Mouse (Mus musculus) midbrain, embryonic 11.5 days (tissue): ENCODE measurements at regions not wholly inside any gene's neighbourhood (a gene's known extent, or its start where the extent isn't known, plus 50 kb on each side); places are given as distances from the start of the nearest gene placed in this dataset.
A peak's percentile ranks its signal among the peaks of the same experiment; 100 is the strongest.

Experiments used
- ATAC-seq: fragments of 200-750 bp; cut with Nextera tagmentation; 2 replicates; pipeline ENCODE4 v1.8.0; 2017; ENCODE audit warnings: moderate TSS enrichment, moderate library complexity; ENCODE audit not compliant: low FRiP score
- DNase-seq: peaks from one replicate; pipeline ENCODE4 v3.0.0; 2015; ENCODE audit warnings: low spot score; ENCODE audit errors: missing footprints
- H3K27ac ChIP-seq: fragments of 300-500 bp; sonication (generic); 2 replicates; pipeline ENCODE4 v1.5.1; 2014; ENCODE audit warnings: low read depth, low read length
- H3K27me3 ChIP-seq: fragments of 300-500 bp; sonication (generic); 2 replicates; pipeline ENCODE4 v1.6.1; 2014; ENCODE audit warnings: mild to moderate bottlenecking, low read length, moderate library complexity, mixed read lengths; ENCODE audit not compliant: control insufficient read depth, insufficient read depth
- H3K36me3 ChIP-seq: fragments of 300-500 bp; sonication (generic); 2 replicates; pipeline ENCODE4 v1.6.1; 2014; ENCODE audit warnings: mild to moderate bottlenecking, low read length, moderate library complexity, mixed read lengths; ENCODE audit not compliant: control insufficient read depth, insufficient read depth
- H3K4me1 ChIP-seq: fragments of 300-500 bp; sonication (generic); 2 replicates; pipeline ENCODE4 v1.6.1; 2014; ENCODE audit warnings: low read length; ENCODE audit not compliant: control insufficient read depth, insufficient read depth
- H3K4me2 ChIP-seq: fragments of 300-500 bp; sonication (generic); 2 replicates; pipeline ENCODE4 v1.6.1; 2014; ENCODE audit warnings: mild to moderate bottlenecking, moderate library complexity
- H3K4me3 ChIP-seq: fragments of 300-500 bp; sonication (generic); 2 replicates; pipeline ENCODE4 v1.5.1; 2014; ENCODE audit warnings: low read depth, low read length
- H3K9ac ChIP-seq: fragments of 300-500 bp; sonication (generic); 2 replicates; pipeline ENCODE4 v1.6.1; 2014; ENCODE audit warnings: low read length
- H3K9me3 ChIP-seq: fragments of 300-500 bp; sonication (generic); 2 replicates; pipeline ENCODE4 v1.6.1; 2016; ENCODE audit warnings: low read length; ENCODE audit not compliant: control insufficient read depth
- WGBS: fragments of 180-500 bp; shearing (Covaris S2); extraction: QIAGEN DNeasy Blood & Tissue Kit; methylation state at CpG from one replicate; pipeline ENCODE4 v1.1.7; 2014; 5-methylcytosine and 5-hydroxymethylcytosine counted together

- Histone ChIP-seq H3K36me3 (no peaks in the 10 kb centered on the region), H3K4me1 (no peaks in the 10 kb centered on the region), H3K27me3 (no peaks in the 10 kb centered on the region), H3K4me3 (no peak overlapping the region), H3K4me2 (no peak overlapping the region), H3K27ac (no peak overlapping the region), H3K9ac (no peak overlapping the region), H3K9me3 (no peaks in the 10 kb centered on the region)
- ATAC-seq: no peak
- peak; percentile 69 for DNase-seq
Observed at GRCm38 (mm10) chr1:193536552-193536951, 166.5 kb upstream of the Camk1g start.

DNA sequence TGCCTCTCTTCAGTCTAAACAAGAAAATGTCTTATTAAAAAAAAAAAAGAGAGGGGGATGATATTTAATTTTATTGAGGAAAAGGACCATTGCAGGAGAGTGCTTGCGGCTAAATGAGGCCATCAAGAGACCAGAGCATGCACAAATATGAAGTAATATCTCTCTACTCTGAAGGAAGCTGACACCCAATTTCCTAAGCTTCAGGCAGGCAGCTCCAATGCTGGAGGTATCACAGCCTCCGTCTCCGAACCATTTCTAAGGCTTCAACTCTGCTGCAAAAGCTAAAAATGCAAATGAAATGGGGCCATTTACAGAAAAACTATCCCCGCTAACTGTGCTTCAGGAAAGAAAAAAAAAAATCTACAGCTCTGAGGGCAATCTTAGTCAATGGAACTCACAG lies 164.4 kb upstream of the Camk1g start:
- peak; percentile 57 for DNase-seq
- Histone ChIP-seq H3K36me3 (no peaks in the 10 kb centered on the region), H3K27ac (no peak overlapping the region), H3K4me1 (no peaks in the 10 kb centered on the region), H3K4me2 (no peak overlapping the region), H3K9ac (no peak overlapping the region), H3K27me3 (no peaks in the 10 kb centered on the region), H3K4me3 (no peak overlapping the region), H3K9me3 (no peaks in the 10 kb centered on the region)
- WGBS: 83% methylated on average over 4 of the region's 4 CpGs
- no peak for ATAC-seq

GRCm38 (mm10) chr1:193526501-193526900 lies 156.4 kb upstream of the Camk1g start:
- H3K9me3 ChIP-seq: no peaks in the 10 kb centered on the region

DNA sequence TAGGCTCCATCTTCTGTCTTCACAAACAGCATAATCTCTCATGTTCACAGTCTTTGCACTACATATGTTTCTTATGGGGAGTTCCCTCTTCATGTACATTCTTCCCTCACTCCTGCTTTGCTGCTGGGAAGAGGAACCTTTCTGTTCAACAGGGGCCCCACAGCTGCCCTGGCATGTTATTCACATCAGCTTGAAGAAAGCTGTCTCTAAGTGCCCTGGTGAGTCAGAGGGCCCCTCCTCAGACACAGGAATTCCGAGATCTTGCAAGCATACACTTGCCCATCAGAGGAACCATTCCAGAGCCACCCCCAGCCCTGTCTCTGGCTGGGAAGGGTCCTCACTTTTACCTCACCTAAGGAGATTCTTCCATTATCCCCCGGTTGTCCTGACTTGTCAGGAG lies 151.9 kb upstream of the Camk1g start:
- ATAC-seq (no peak), DNase-seq (peak; percentile 10)
- no peaks in the 10 kb centered on the region for H3K4me1 ChIP-seq
- WGBS: 80% methylated on average over 2 of the region's 2 CpGs
- H3K36me3 ChIP-seq: no peaks in the 10 kb centered on the region
- H3K9ac ChIP-seq: no peak overlapping the region
- no peak overlapping the region for H3K27ac ChIP-seq
- H3K9me3 ChIP-seq: no peaks in the 10 kb centered on the region
- H3K27me3 ChIP-seq: no peaks in the 10 kb centered on the region
- no peak overlapping the region for H3K4me2 ChIP-seq
- no peak overlapping the region for H3K4me3 ChIP-seq

More at GRCm38 (mm10) chr1:193526501-193526900, 156.4 kb upstream of the Camk1g start:
- Histone ChIP-seq H3K4me3 (no peak overlapping the region), H3K27ac (no peak overlapping the region), H3K27me3 (no peaks in the 10 kb centered on the region), H3K9ac (no peak overlapping the region), H3K4me2 (no peak overlapping the region), H3K4me1 (no peaks in the 10 kb centered on the region), H3K36me3 (no peaks in the 10 kb centered on the region)
- ATAC-seq (no peak), DNase-seq (peak; percentile 26)
- WGBS: 65% methylated on average over 3 of the region's 3 CpGs

GRCm38 (mm10) chr1:193518840-193519239 lies 148.7 kb upstream of the Camk1g start:
- DNase-seq: no peak
- Histone ChIP-seq H3K9ac (no peak overlapping the region), H3K4me2 (no peak overlapping the region), H3K4me1 (no peaks in the 10 kb centered on the region; the same call in 1 of the 2 replicates), H3K4me3 (no peak overlapping the region), H3K27me3 (no peaks in the 10 kb centered on the region), H3K9me3 (no peaks in the 10 kb centered on the region), H3K27ac (no peak overlapping the region), H3K36me3 (no peaks in the 10 kb centered on the region)
- WGBS: 86% methylated on average over 1 of the region's 1 CpGs
- no peak for ATAC-seq

DNA sequence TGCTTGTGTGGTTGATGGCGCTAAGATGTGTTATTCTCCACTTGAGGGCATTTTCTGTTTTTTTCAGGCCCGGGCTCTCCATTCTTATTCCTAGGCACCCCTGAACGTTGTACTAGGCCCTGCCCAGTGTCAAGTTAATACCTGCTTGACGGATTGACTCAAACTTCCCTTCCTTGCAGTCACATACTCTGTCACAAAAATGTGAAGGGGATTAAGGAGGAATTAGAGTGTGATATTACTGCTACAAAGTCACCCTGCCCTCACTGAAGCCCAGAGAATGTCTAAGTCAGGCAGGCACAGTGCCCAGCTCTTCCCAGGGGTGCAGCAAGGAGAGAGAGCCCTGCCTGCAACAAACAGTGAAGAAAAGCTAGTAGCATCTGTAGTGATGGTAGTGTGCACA lies 147.9 kb upstream of the Camk1g start:
- Histone ChIP-seq H3K4me2 (no peak overlapping the region), H3K4me1 (no peaks in the 10 kb centered on the region; the same call in 1 of the 2 replicates), H3K27ac (no peak overlapping the region), H3K27me3 (no peaks in the 10 kb centered on the region), H3K36me3 (no peaks in the 10 kb centered on the region), H3K9me3 (no peaks in the 10 kb centered on the region), H3K9ac (no peak overlapping the region), H3K4me3 (no peak overlapping the region)
- DNase-seq (no peak), ATAC-seq (no peak)
- 70% methylated on average over 4 of the region's 4 CpGs for WGBS

- Histone ChIP-seq H3K27ac (no peak overlapping the region), H3K4me1 (no peaks in the 10 kb centered on the region; the same call in 1 of the 2 replicates), H3K27me3 (no peaks in the 10 kb centered on the region), H3K36me3 (no peaks in the 10 kb centered on the region), H3K4me3 (no peak overlapping the region), H3K9me3 (no peaks in the 10 kb centered on the region), H3K4me2 (no peak overlapping the region), H3K9ac (no peak overlapping the region)
- 80% methylated on average over 2 of the region's 2 CpGs for WGBS
- DNase-seq (no peak), ATAC-seq (no peak)
Observed at GRCm38 (mm10) chr1:193517293-193517692, 147.2 kb upstream of the Camk1g start.

DNA sequence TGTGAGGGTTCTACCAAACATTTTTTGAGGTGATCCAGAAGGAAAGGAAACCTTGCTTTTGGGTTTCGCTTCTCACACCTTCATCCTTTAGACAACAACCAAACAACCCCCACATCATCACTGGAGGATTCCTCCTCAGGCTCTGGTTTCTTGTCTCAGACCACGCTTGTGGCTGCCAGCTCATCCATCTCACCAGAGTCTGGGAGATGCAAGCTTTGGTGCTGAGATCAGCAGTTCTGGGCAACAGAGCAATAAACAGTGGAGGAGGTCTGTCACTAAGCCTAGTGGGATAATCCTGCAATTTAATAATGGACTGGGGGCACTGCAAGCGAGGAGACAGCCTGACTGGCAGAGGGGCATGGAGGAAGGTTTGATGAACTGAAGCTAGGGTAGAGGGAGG lies 146.3 kb upstream of the Camk1g start:
- DNase-seq: no peak
- Histone ChIP-seq H3K9ac (no peak overlapping the region), H3K4me3 (no peak overlapping the region), H3K4me1 (no peaks in the 10 kb centered on the region; the same call in 1 of the 2 replicates), H3K27me3 (no peaks in the 10 kb centered on the region), H3K4me2 (no peak overlapping the region), H3K27ac (no peak overlapping the region), H3K9me3 (no peaks in the 10 kb centered on the region), H3K36me3 (no peaks in the 10 kb centered on the region)
- WGBS: 74% methylated on average over 3 of the region's 3 CpGs
- ATAC-seq: no peak

DNA sequence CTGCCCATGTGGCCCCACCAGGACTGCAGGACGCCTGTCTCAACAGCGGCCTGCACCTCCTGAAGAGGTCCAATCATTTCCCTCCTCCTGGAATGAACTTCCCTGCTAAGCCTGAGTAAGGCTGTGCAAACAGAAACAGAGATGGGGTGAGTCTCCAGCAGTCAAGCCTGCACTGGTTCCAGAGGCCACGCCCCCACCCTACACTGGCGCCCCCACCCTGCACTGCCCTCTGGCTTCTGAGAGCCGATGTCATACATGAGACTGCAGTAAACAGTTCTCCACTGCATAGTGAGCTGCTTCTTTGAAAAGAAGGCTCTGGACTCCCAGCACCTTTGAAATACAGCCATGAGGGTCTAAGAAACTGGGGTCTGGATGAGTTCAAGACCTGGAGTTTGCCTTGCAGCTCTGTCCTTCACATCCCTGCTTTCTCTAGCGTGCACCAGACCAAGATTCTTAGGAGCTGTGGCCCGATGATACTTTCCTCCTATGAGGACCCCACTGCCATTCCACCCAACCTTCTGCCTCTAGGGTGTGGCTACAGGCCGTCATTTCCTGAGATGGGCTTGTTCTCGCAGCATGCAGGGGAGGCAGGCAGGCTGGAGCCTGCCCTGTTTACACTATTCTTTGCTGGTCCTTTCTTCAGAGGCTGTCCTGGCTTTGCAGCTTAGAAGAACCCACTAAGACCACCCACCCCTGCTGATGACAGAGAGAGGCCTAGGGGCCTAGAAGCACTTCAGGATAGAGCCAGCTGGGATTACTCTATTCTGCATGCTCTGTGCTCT lies 144.0 kb upstream of the Camk1g start:
- DNase-seq (no peak), ATAC-seq (no peak)
- H3K9me3 ChIP-seq: no peaks in the 10 kb centered on the region
- no peak overlapping the region for H3K27ac ChIP-seq
- no peak overlapping the region for H3K4me3 ChIP-seq
- no peak overlapping the region for H3K4me2 ChIP-seq
- no peaks in the 10 kb centered on the region for H3K36me3 ChIP-seq
- 43% methylated on average over 9 of the region's 9 CpGs for WGBS
- H3K27me3 ChIP-seq: no peaks in the 10 kb centered on the region
- H3K9ac ChIP-seq: no peak overlapping the region
- no peaks in the 10 kb centered on the region; the same call in 1 of the 2 replicates for H3K4me1 ChIP-seq
